Mouse (Mus musculus): ENCODE results near the gene Xndc1.

DNA sequence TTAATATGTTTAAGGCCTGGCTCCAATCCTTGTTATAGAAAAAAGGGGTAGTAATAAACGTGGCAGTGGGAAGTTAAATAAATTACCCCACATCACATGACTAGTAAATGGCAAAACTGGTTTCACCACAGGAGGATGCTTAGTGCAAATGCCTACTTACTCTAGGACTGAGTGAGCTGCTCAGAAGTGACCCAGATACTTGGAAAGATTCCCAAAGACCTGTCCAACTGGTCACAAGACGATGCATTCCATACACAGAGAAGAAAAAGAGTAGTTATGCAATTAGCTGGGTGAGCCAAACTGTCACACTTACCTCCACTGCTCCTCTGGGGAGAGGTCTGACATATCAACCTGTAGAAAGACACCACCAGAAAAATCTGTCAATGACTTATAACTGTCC, 23.0 kb upstream of the Xndc1 start:
- no peak for TF ChIP-seq CTCF (IDR thresholded peaks at IDR 0.05; ENCODE audit: low read depth, low read length)
- no peak for TF ChIP-seq POLR2A (IDR thresholded peaks at IDR 0.05; ENCODE audit: borderline replicate concordance, low read depth, low read length)
